Mouse (Mus musculus) hindbrain, embryonic 16.5 days (tissue): ENCODE results near the gene Rubcnl. TPM values are rescaled to one million over a fixed set of nuclear protein-coding genes. Genes with fewer than 3 reads are reported as not detected.

Experiments
- ATAC-seq: fragments of 200-750 bp; cut with Nextera tagmentation; 2 replicates; pipeline ENCODE4 v1.8.0; 2017; ENCODE audit warnings: moderate TSS enrichment, moderate library complexity
- H3K27ac ChIP-seq: fragments of 300-500 bp; sonication (generic); 2 replicates; pipeline ENCODE4 v1.5.1; 2014; ENCODE audit warnings: low read depth, mild to moderate bottlenecking, control low read depth, low read length, moderate library complexity
- H3K27me3 ChIP-seq: fragments of 300-500 bp; sonication (generic); replicated peaks from 2 replicates; pipeline ENCODE4 v1.6.1; 2014; ENCODE audit warnings: low read length; ENCODE audit not compliant: control insufficient read depth, insufficient read depth
- H3K36me3 ChIP-seq: fragments of 300-500 bp; sonication (generic); 2 replicates; pipeline ENCODE4 v1.6.1; 2014; ENCODE audit warnings: mild to moderate bottlenecking, low read length, moderate library complexity, mixed read lengths; ENCODE audit not compliant: control insufficient read depth, insufficient read depth
- H3K4me1 ChIP-seq: fragments of 300-500 bp; sonication (generic); 2 replicates; pipeline ENCODE4 v1.6.1; 2014; ENCODE audit warnings: low read depth, low read length; ENCODE audit not compliant: control insufficient read depth, insufficient read depth
- H3K4me2 ChIP-seq: fragments of 300-500 bp; sonication (generic); 2 replicates; pipeline ENCODE4 v1.6.1; 2014; ENCODE audit warnings: mild to moderate bottlenecking, low read length, control low read depth, moderate library complexity
- H3K4me3 ChIP-seq: fragments of 300-500 bp; sonication (generic); 2 replicates; pipeline ENCODE4 v1.5.1; 2014; ENCODE audit warnings: mild to moderate bottlenecking, low read length, control low read depth, moderate library complexity
- H3K9ac ChIP-seq: fragments of 300-500 bp; sonication (generic); 2 replicates; pipeline ENCODE4 v1.6.1; 2014; ENCODE audit warnings: low read depth, mild to moderate bottlenecking, control low read depth, low read length, moderate library complexity
- H3K9me3 ChIP-seq: fragments of 300-500 bp; sonication (generic); 2 replicates; pipeline ENCODE4 v1.6.1; 2014; ENCODE audit warnings: mild to moderate bottlenecking, low read length, moderate library complexity; ENCODE audit not compliant: control insufficient read depth
- WGBS: fragments of 180-500 bp; shearing (Covaris S2); extraction: QIAGEN DNeasy Blood & Tissue Kit; methylation state at CpG from one replicate; pipeline ENCODE4 v1.1.7; 2014; 5-methylcytosine and 5-hydroxymethylcytosine counted together
- polyA plus RNA-seq: library from polyadenylated mRNA; unstranded; fragments of >200 nt; fragmentation: Nextera tagmentation; extraction: Ambion mirVana; gene quantifications from 2 replicates; pipeline ENCODE4 v1.2.1, GENCODE M21; 2015

The Rubcnl gene
- polyA plus RNA-seq, 1 experiment from 2014 or later, result 0.29 TPM

DNA sequence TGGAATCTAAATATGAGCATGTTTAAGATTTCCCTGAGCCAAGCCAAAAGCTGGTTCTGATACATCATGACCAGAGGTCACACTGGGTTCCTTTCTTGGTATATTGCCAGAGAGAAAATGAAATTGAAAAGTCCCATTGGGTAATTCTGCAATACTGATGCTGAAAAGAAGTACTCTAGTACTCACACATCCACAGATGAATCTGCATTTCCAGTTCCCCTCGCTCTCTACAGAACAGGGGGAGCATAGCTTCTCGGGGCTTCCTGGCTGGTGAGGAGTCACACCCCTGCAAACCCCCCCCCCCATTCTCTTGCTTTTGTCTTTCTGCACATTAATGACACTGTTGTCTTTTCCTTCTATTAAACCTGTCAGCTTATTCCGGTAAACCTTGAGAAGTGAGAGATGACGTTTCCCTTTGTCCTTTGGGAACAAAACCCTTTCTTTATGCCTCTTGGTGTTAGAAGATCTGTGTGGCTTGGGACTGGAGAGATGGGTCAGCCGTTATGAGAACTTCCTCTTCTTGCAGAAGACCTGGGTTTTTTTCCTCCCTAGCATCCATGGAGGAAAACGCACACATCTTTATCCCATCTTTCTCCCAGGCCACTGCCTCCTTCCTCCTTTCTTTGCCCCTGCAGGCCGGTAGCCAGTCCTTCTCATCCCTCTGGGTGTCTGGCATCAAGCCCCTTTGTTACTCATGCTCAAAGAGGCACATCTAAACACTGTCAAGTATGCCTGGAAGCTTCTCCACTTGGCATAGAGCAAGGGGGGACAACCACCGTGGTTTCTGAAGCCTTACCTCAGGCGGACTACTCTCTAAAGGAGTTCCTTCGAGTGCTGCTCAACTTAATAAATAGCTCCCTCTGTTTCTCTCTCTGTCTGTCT, 59.7 kb downstream of the Rubcnl start:
- 72% methylated on average over 10 of the region's 10 CpGs for WGBS
- Histone ChIP-seq H3K4me1 (no peaks in the 10 kb centered on the region), H3K4me3 (no peak overlapping the region), H3K9me3 (no peaks in the 10 kb centered on the region), H3K9ac (no peak overlapping the region), H3K27me3 (no peaks in the 10 kb centered on the region), H3K4me2 (no peak overlapping the region), H3K27ac (no peak overlapping the region), H3K36me3 (no peaks in the 10 kb centered on the region)
- no peak for ATAC-seq

DNA sequence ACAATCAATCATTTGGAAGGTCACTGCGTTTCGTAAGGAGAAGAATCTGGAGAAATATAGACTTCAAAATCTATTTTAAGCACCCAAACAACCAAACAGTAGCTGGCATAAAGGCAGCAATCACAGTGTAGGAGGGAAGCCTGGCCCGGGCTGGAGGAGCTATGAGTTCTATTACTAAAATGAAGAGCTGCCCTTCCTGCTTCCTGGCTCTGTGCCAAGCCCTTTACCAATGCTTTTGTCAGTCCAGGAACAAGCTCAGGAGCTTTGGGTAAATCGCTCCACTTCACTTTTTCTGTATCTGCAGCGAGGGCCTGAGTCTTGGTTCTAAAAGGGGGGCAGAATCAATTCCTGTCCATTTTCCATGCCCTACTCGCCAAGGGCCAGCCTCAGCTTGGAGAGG, 62.1 kb downstream of the Rubcnl start:
- H3K9ac ChIP-seq, result no peak overlapping the region
- no peak overlapping the region for H3K27ac ChIP-seq
- H3K36me3 ChIP-seq, result no peaks in the 10 kb centered on the region
- H3K9me3 ChIP-seq, result no peaks in the 10 kb centered on the region
- no peaks in the 10 kb centered on the region for H3K4me1 ChIP-seq
- no peak overlapping the region for H3K4me3 ChIP-seq
- ATAC-seq, result no peak
- WGBS, result 70% methylated on average over 6 of the region's 6 CpGs
- no peak overlapping the region for H3K4me2 ChIP-seq
- H3K27me3 ChIP-seq, result no peaks in the 10 kb centered on the region

Other genes with a start within 250 kb of the Rubcnl start
- 15.4 and 23.6 TPM in 2 replicates for gene Lrch1, start 68.2 kb upstream of the Rubcnl start, polyA plus RNA-seq
- gene Lrrc63, start 114.9 kb downstream of the Rubcnl start, polyA plus RNA-seq, result 0.08 TPM in 1 of 2 replicates, not detected in the other
- 10.4 and 15.3 TPM in 2 replicates for gene Lcp1, start 115.1 kb downstream of the Rubcnl start, polyA plus RNA-seq
- gene Cpb2, start 226.3 kb downstream of the Rubcnl start, polyA plus RNA-seq, result 0.14 TPM in 1 of 2 replicates, not detected in the other